10 mouse cellular contexts compared by ENCODE assay signal in genomic region chr19:53831164-53831448, GRCm38 (mm10).
A peak's percentile ranks its signal among the peaks of the same experiment; 100 is the strongest.
DNase-seq lines count a peak whose midpoint lies in the region; ATAC-seq lines count a peak whose summit lies in the region.
"Had no signal": no experiment of that assay in that cellular context is flagged by ENCODE, and none has a peak within 500 bp of the region (broad histone marks: within the 10 kb centered on the region; RNA-seq: fewer than 3 reads in every experiment).

No protein-coding gene starts in this region.

- DNase-seq in hindbrain, embryonic 10.5 days (ENCODE audit: low spot score), result no peak
- no peak for DNase-seq in hindbrain, embryonic 14.5 days (ENCODE audit: low spot score)
- peak; percentile 18 for DNase-seq in urinary bladder, adult 2 months (ENCODE audit: low spot score)
- no peak for DNase-seq in urinary bladder, postnatal 36 days (ENCODE audit: low spot score in 2 of 2)
- no peak for DNase-seq in right cerebral cortex, adult 2 months (ENCODE audit: low spot score in 2 of 2)
- DNase-seq in urinary bladder, postnatal 10 days (ENCODE audit: low spot score), result no peak
- DNase-seq: cerebellum, postnatal 36 days; layer of hippocampus, postnatal 36 days; thymus, postnatal 25 days had no signal

- 0 out of 2 replicates have a peak overlapping the region, but pooled peaks have one; percentile 73 for H3K27ac ChIP-seq in hindbrain, embryonic 10.5 days
- no peak overlapping the region for H3K27ac ChIP-seq in hindbrain, embryonic 14.5 days
- H3K27ac ChIP-seq in intestine, embryonic 15.5 days, result no peak overlapping the region

- H3K4me2 ChIP-seq in hindbrain, embryonic 14.5 days (replicated peaks), result no peak overlapping the region
- no peak overlapping the region for H3K4me2 ChIP-seq in intestine, embryonic 15.5 days (replicated peaks)

- no peak for ATAC-seq in hindbrain, embryonic 14.5 days (ENCODE audit: low FRiP score)
- ATAC-seq in intestine, embryonic 15.5 days, result peak; percentile 8; the same call in 1 of the 2 replicates

- H3K9ac ChIP-seq in hindbrain, embryonic 14.5 days, result no peak overlapping the region
- H3K9ac ChIP-seq in intestine, embryonic 15.5 days, result no peak overlapping the region

- 51% methylated on average over 3 of the region's 3 CpGs for WGBS in hindbrain, embryonic 10.5 days
- WGBS in hindbrain, embryonic 14.5 days, result 50% methylated on average over 3 of the region's 3 CpGs
- 23% methylated on average over 3 of the region's 3 CpGs for WGBS in intestine, embryonic 15.5 days

- H3K4me1 ChIP-seq in hindbrain, embryonic 10.5 days (replicated peaks), result peaks cover 26% of the 10 kb centered on the region
- H3K4me1 ChIP-seq in hindbrain, embryonic 14.5 days (replicated peaks; ENCODE audit: control insufficient read depth, insufficient read depth, low read length), result peaks cover 8% of the 10 kb centered on the region
- H3K4me1 ChIP-seq in intestine, embryonic 15.5 days (replicated peaks), result peaks cover 12% of the 10 kb centered on the region

- H3K27me3 ChIP-seq in hindbrain, embryonic 10.5 days (ENCODE audit: insufficient read depth, poor library complexity, severe bottlenecking), result no peaks in the 10 kb centered on the region
- no peaks in the 10 kb centered on the region for H3K27me3 ChIP-seq in hindbrain, embryonic 14.5 days (ENCODE audit: control insufficient read depth, insufficient read depth, low read length)
- H3K27me3 ChIP-seq in intestine, embryonic 15.5 days (replicated peaks), result no peaks in the 10 kb centered on the region

- no peaks in the 10 kb centered on the region for H3K36me3 ChIP-seq in hindbrain, embryonic 10.5 days
- no peaks in the 10 kb centered on the region for H3K36me3 ChIP-seq in hindbrain, embryonic 14.5 days (replicated peaks; ENCODE audit: control insufficient read depth, insufficient read depth)
- no peaks in the 10 kb centered on the region for H3K36me3 ChIP-seq in intestine, embryonic 15.5 days

- H3K4me3 ChIP-seq in hindbrain, embryonic 10.5 days, result no peak overlapping the region
- no peak overlapping the region for H3K4me3 ChIP-seq in hindbrain, embryonic 14.5 days (replicated peaks; ENCODE audit: low read length)
- H3K4me3 ChIP-seq in intestine, embryonic 15.5 days (replicated peaks), result no peak overlapping the region

- no peaks in the 10 kb centered on the region for H3K9me3 ChIP-seq in hindbrain, embryonic 10.5 days
- no peaks in the 10 kb centered on the region for H3K9me3 ChIP-seq in hindbrain, embryonic 14.5 days (ENCODE audit: control insufficient read depth, low read length)
- H3K9me3 ChIP-seq in intestine, embryonic 15.5 days, result no peaks in the 10 kb centered on the region
